Mouse (Mus musculus): ENCODE results near the gene St8sia4.
"Not testable (repeated sequence)": the region's sequence is repeated elsewhere in the genome, so short reads cannot be mapped to it uniquely, and the experiment has no call there.

St8sia4 gene

DNA sequence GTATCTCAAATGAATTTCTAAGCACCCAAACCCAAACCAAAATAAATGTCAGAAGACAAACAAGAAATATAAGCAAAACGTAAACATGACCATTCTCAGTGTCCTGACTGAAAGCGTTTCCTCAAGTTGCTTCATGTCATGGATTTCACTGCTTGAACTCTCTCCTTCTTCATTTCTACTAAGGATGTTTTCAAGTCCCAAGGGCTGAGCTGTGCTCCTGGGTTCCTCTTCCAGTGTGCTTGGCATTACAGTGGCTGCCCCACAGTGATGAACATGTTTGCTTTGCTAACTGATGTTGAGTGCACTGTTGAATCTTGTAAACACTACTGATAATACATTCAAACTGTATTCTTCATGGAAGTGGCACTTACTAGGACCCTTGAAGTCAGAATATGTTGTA is 76.3 kb downstream of the St8sia4 start:
- DNase-seq, result no peak

DNA sequence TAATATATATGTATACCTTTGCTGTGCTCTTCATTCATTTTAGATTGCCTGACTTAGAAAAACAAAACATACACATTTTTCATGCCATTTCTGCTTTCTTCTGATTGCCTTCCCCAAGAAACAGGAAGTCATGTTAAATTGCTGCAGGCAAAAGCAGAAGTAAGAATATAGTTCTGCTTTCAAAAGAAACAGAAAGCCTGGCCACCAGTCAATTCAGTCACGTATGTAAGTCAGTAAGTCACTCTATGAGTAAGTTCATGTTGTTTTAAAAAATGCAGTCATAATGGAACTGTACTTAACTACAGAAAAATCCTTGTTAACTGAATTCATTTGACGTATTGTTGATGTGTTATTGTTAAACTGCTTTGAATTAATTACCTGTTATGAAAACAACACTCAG is 77.3 kb downstream of the St8sia4 start:
- no peak for DNase-seq

DNA sequence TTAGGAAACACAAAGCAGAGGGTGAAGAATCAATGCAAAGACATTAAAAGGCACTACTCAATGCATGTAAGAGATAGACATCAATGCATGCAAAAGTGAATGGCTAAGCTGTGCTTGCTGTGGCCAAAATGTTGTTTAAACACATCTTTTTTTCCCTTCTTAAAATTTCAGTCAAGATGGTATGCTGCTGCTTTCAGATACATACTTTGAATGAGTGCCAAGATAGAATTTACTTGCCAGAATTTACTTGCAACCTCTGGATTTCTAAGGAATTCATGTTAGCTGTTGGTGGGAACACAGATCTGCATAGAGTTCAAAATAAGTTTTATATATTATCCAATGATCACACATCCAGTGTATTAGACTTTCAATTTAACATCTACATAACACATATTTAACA is 77.9 kb downstream of the St8sia4 start:
- no peak for DNase-seq

DNA sequence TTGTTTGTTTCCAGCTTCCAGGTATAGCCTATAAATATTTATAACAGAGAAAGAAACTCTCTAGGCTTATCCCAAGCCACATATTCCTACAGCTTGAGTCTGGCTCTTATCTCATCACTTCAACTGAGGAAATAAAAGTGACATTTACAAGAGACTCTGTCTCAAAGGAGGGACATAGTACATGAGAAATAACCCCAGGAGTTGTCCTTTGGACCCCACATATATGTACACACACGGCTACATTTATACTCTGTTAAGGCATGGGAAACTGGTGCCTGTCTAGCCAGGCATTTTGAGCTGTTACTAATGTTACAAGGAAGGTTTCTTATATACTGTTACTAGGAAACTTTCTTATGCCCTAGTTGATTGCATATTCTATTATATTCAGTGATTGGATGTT is 84.1 kb downstream of the St8sia4 start:
- DNase-seq, result no peak

DNA sequence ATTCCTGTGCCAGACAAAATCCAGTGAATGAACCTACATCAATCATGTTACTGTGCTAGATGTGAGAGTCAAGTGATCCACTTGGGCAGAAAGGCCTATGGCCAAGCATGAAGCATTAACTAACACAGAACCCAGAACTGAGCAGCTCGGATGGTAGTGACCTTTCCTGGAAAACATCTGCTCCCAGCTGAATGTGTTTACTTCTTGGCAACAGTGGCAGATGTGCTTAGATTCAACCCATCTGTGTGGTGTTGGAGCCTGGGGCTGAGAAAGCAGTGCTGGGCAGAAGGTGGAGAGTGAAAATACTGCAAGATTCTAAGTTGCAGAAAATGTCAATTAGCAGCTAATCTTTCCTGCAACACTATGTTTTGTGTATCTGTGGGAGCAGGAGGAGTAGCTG is 85.1 kb downstream of the St8sia4 start:
- DNase-seq, result no peak

DNA sequence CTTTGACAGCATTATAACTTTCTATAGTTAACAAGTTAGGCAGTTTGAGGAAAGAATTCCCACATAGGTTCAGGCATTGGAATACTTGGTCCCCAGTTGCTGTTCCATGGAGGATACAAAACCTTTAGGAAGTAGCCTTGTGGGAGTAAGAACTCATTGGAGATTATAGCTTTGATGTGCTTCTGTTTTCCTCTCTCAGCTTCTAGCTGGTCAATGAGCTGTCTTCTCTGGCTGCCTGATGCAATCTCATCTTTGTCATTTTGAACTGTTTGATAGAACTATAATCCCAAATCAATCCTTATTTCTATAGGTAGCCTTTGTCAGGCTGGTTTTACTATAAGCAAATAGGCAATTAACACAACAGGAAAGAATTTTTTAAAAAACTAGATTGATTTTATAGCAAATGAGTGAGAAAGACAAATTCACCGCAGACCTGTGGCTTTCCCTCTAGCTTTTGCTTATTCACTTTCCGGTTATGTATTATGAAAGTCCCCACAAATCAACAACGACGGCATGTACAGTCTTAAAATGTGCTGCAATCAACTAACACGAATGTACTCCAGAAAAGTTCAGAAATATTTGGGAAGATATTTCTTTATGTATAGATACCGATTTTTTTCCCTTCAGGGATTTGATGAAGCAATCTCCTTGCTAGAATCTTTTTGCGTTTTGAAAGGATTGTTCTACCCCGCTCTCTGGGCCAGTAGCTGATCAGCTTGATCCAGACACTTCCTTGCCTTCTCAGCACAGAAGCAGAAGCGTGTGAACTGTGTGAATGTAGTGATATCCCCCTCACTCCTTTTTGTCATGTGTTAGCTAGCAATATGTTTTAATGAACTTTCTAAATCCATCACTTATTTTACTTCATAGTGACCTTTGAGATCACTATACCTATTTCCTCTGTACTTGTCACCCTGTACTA is 94.5 kb downstream of the St8sia4 start:
- DNase-seq, result no peak

DNA sequence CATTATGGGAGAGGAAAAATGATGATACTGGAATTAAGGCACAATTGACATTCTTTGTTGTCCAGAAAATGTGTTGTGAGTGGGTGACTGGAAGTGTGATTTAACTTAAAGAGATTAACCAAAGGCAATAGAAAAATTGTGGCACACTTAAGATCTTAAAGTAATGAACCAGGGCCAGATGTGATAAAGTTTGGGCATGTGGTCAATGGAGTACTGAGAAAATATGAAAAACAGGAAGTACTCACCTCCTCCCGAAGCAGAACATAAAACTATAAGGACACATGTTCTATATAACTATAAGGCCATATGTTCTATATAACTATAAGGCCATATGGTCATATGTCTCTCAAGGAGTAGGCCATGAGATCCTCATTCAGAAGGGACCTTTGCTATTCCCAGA is 96.3 kb downstream of the St8sia4 start:
- DNase-seq, result no peak

DNA sequence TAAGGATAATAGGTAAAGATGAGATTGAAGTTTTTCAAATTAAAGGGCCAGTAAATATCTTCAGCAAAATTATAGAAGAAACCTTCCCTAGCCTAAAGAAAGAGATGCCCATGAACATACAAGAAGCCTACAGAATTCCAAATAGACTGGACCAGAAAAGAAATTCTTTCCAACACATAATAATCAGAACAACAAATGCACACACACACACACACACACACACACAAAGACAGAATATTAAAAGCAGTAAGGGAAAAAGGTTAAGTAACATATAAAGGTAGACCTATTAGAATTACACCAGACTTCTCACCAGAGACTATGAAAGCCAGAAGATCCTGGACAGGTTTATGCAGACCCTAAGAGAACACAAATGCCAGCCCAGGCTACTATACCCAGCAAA is 112.8 kb downstream of the St8sia4 start:
- DNase-seq, result not testable (repeated sequence)

DNA sequence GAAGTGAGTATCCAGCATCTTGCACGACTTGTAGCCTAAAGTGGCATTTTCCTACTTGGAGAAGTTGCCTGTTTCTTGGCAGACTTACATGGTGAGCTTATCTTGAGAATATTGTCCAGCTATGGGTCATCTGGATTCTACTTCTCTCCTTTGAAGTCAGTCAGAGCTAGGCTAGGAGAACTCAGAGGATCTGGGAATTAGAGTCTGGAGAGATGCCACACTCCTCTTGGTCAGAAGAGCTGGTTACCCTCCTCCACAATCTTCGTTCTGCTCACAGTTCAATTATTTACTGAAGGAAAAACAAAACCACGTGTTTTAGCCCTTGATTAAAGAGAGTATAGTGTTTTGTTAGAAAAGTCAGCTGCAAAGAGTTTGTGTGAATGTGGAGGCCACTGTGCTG is 125.9 kb downstream of the St8sia4 start:
- DNase-seq, result no peak

All from right cerebral cortex, postnatal 25 days (tissue).